Mouse (Mus musculus) small intestine, adult 2 months (tissue): ENCODE measurements around the gene Madcam1. TPM values are rescaled to one million over a fixed set of nuclear protein-coding genes. Genes with fewer than 3 reads are reported as not detected.

Source experiments
- H3K27ac ChIP-seq: fragments of 200-500 bp; 2 replicates; pipeline ENCODE4 v1.5.1; 2012; ENCODE audit warnings: low read depth, low read length, control low read depth, inconsistent platforms; ENCODE audit not compliant: insufficient read depth
- H3K27me3 ChIP-seq: fragments of 200-500 bp; 2 replicates; pipeline ENCODE4 v1.6.1; 2012; ENCODE audit warnings: mild to moderate bottlenecking, moderate library complexity, low read length, inconsistent platforms; ENCODE audit not compliant: control insufficient read depth, insufficient read depth
- H3K36me3 ChIP-seq: fragments of 200-500 bp; 2 replicates; pipeline ENCODE4 v1.6.1; 2012; ENCODE audit warnings: mild to moderate bottlenecking, low read length, control low read depth, inconsistent platforms; ENCODE audit not compliant: control insufficient read depth, insufficient read depth
- H3K4me1 ChIP-seq: fragments of 200-500 bp; 2 replicates; pipeline ENCODE4 v1.6.1; 2012; ENCODE audit warnings: low read length, inconsistent platforms, mixed read lengths; ENCODE audit not compliant: control insufficient read depth, insufficient read depth, insufficient read length
- H3K4me3 ChIP-seq: fragments of 200-500 bp; 2 replicates; pipeline ENCODE4 v1.5.1; 2012; ENCODE audit warnings: low read depth, mild to moderate bottlenecking, control low read depth, inconsistent platforms, low read length, moderate library complexity
- CTCF ChIP-seq: fragments of 200-500 bp; IDR thresholded peaks from 2 replicates; pipeline ENCODE4 v1.5.1; 2012; ENCODE audit warnings: low read depth, mild to moderate bottlenecking, control low read depth, inconsistent platforms, low read length, moderate library complexity, mixed read lengths; ENCODE audit not compliant: insufficient replicate concordance, insufficient read length; ENCODE audit errors: extremely low read depth
- POLR2A ChIP-seq: fragments of 200-500 bp; IDR thresholded peaks from 2 replicates; pipeline ENCODE4 v1.6.1; 2012; ENCODE audit warnings: low read depth, mild to moderate bottlenecking, control low read depth, inconsistent platforms, low read length, moderate library complexity
- WGBS: fragments of 180-500 bp; shearing (Covaris S2); methylation state at CpG from one replicate; pipeline ENCODE4 v1.1.7; 2018; 5-methylcytosine and 5-hydroxymethylcytosine counted together
- polyA plus RNA-seq: library from polyadenylated mRNA; depleted of rRNA; stranded (reverse); fragments of >200 nt; gene quantifications from 2 replicates; pipeline ENCODE4 v1.2.3, GENCODE M21; 2012

The Madcam1 gene
- polyA plus RNA-seq, 1 experiment, result 20.7 TPM

DNA sequence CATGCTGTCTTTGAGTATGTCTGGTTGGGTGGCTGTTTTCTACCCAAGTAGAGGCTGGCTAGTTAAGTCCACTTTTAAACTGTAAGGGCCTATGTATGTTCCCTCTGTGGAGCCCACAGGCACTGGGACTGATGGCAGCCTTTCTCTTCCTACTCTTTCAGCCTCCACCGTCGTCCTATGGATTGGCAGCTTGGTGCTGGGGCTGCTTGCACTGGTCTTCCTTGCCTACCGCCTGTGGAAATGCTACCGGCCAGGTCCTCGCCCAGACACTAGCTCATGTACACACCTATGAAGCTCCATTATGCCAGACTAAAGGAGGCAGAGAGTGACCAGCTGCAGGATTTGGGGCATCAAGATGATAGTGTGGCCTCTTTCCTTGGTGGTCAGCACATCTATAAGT, 3.7 kb downstream of the Madcam1 start:
- no peak overlapping the region for H3K4me3 ChIP-seq
- H3K27me3 ChIP-seq, result no peaks in the 10 kb centered on the region
- 78% methylated on average over 5 of the region's 5 CpGs for WGBS
- no peak for TF ChIP-seq POLR2A
- TF ChIP-seq CTCF, result no peak
- H3K4me1 ChIP-seq, result peaks cover 8% of the 10 kb centered on the region
- no peak overlapping the region for H3K27ac ChIP-seq
- H3K36me3 ChIP-seq, result peaks cover 2% of the 10 kb centered on the region; the same call in 1 of the 2 replicates

DNA sequence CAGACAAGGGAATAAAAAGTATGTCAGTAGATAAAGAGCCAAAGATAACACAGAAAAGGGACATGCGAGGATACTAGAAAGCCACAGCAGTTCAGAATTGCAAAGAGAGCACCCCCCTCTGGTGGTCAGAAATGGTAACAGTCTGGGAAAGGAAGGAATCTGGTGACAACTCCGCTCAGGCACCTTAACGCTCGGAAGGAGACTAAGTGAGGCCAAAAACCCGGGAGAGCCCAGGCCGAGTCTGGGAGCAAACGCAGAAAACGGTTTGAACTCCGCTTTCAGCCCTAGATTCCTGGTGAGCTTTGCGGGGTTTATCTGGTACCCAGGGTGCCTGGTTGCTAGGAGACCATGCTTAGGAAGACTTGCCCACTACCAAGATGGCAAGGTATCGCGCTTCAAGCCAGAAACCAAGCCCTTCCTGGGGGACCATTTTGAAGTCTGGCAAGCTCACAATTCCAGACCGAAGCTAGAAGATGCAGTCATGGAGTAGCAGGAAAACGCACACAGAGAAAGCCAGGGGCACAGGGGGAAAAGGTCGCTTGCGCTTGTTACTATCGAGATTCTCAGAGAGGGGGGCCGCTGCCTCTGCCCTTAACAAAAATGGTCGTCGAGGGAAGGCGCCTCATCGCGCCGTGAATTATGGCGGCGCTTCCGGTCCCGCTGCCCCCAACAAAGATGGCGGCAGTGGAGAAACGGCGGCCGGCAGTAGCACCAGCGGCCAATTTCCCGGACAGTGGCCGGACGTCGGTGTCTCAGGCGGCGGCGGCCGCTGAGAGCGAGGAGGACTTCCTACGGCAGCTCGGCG, 4.6 kb downstream of the Madcam1 start, which contains the start of gene Tpgs1:
Gene Tpgs1, plus strand, starts transcription at position 599 of the 805 bp plus-strand sequence.
- Histone ChIP-seq H3K27ac (peak within 1 kb of the TSS; percentile 75), H3K4me1 (peaks cover 8% of the 10 kb centered on the region), H3K36me3 (peaks cover 2% of the 10 kb centered on the region; the same call in 1 of the 2 replicates), H3K27me3 (no peaks in the 10 kb centered on the region), H3K4me3 (peak within 1 kb of the TSS; percentile 88)
- TF ChIP-seq POLR2A, result 0 out of 2 replicates have a peak, but pooled peaks have one; percentile 49
- peak; percentile 79; the same call in 1 of the 2 replicates for TF ChIP-seq CTCF
- under 1% methylated on average over 45 of the region's 45 CpGs for WGBS

DNA sequence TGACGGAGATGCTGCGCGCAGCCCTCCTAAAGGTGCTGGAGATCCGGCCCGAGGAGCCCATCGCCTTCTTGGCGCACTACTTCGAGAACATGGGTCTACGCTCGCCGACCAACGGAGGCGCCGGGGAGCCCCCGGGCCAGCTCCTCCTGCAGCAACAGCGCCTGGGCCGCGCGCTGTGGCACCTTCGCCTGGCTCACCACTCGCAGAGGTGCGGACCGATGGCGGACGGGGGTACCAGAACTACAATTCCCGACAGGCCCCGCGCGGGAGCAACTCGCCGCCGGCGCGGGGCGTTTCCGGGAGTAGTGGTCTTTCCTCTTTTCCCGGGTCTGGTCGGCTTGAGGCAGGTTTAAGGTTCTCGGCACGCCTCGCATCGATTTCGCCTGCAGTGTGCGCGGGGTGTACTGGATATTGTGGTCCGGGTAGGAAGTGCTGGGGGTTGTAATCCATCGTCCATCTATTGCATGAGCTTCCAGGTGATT, 5.3 kb downstream of the Madcam1 start:
- Histone ChIP-seq H3K4me1 (peaks cover 8% of the 10 kb centered on the region), H3K27me3 (no peaks in the 10 kb centered on the region), H3K4me3 (peak overlapping the region; percentile 88), H3K27ac (peak overlapping the region; percentile 75), H3K36me3 (peaks cover 2% of the 10 kb centered on the region; the same call in 1 of the 2 replicates)
- TF ChIP-seq POLR2A (no peak), CTCF (no peak)
- under 1% methylated on average over 47 of the region's 47 CpGs for WGBS

DNA sequence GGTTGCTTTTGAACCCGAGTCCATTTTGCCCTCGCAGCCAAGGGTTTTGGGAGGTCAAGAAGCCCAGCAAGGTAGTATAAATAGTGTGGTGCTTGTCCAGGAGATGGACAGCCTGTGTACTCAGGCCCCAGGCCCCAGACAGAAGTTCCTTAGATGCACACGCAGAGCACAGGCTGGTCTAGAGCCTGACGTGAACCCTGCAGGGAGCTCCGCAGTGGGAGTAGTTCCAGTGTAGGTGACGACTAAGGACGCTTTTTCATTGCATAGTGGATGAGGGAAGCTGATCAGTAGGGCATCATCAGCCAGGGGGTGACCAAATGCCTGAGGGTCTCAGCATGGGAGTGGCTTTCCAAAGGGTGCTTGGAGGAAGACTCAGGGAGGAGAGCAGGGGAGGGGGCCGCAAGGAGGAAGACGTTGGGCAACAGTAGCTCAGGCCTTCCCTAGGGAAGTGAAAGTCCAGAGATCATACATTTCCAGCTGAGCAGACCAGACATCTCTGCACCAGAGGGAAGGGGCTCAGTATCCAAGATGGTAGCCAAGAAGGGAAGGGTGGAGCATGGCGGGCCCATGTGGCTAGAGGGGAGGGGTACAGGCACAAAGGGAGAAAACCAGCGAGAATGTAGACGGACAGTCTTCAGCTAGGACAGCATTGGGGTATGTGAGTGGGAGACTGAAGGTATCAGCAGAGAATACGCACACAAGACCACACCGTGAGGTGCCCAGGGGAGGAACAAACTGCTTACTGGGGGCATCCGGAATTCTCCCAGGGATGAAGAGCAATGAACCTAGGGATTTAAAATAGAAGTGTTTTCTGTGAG, 5.9 kb downstream of the Madcam1 start:
- no peaks in the 10 kb centered on the region for H3K27me3 ChIP-seq
- TF ChIP-seq POLR2A (no peak), CTCF (no peak)
- WGBS, result 38% methylated on average over 15 of the region's 15 CpGs
- H3K36me3 ChIP-seq, result peaks cover 2% of the 10 kb centered on the region; the same call in 1 of the 2 replicates
- H3K4me1 ChIP-seq, result peaks cover 8% of the 10 kb centered on the region
- H3K4me3 ChIP-seq, result peak overlapping the region; percentile 88
- H3K27ac ChIP-seq, result 0 out of 2 replicates have a peak overlapping the region, but pooled peaks have one; percentile 75

DNA sequence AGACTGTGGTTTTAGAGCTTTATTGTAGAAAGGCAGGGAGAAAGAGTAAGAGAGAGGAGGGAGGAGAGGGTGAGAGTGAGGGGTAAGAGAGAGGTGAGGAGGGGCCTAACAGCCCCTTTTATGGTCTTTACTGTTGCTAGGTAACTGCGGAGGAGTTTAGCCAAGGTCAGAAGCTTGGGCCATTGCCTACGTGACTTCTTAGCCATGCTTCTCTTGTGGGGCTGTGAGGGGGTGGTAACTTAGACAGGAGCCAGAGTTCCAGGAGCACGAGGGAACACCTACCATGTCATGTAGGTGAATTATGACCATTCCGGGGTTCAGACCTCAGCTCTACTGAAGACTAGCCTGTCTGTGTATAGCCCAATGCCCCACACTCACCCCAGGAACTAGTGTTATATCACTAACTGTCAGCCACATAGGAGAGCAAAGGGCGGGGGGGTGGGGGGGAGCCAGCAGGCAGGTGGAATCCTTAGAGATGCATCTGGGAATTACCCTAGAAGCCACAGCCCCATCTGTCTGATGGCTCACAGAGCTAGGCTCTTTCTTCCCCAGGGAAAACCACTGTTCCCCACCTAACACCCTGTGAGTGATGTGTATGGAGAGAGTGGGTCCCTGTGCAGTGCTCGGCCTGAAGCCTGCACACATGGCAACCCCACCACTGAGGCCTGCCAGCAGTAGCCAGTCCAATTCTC, 7.2 kb downstream of the Madcam1 start:
- 81% methylated on average over 6 of the region's 6 CpGs for WGBS
- Histone ChIP-seq H3K4me3 (no peak overlapping the region), H3K27ac (no peak overlapping the region), H3K27me3 (no peaks in the 10 kb centered on the region), H3K36me3 (peaks cover 2% of the 10 kb centered on the region; the same call in 1 of the 2 replicates), H3K4me1 (peaks cover 8% of the 10 kb centered on the region)
- TF ChIP-seq POLR2A, result no peak
- no peak for TF ChIP-seq CTCF

DNA sequence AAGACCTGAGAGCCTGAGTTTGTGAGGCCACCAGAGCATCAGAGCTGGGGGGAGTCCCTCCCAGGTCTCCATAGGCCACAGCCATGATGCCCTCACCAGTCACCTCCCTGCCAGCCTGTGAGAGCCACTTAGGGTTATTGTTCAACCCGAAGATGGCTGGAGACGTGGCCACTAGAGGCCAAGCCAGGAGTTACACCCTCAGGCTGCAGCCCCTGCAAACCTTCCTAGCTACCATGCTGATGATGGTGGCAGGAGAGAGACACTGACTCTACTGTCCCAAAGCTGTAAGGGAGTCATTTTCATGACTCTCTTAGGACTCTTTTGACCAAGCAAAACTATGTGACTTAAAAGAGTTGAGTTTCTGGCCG, 7.7 kb downstream of the Madcam1 start:
- Histone ChIP-seq H3K36me3 (peaks cover 2% of the 10 kb centered on the region; the same call in 1 of the 2 replicates), H3K27me3 (no peaks in the 10 kb centered on the region), H3K4me3 (no peak overlapping the region), H3K27ac (no peak overlapping the region), H3K4me1 (peaks cover 8% of the 10 kb centered on the region)
- WGBS, result 54% methylated on average over 3 of the region's 3 CpGs
- TF ChIP-seq POLR2A, result no peak
- TF ChIP-seq CTCF, result no peak
